Mouse (Mus musculus) urinary bladder, postnatal 36 days (tissue): Measurements from ENCODE around the gene Tnfsf14.

Experiments used
- DNase-seq, 2 experiments: peaks; one replicate each; pipeline ENCODE4 v3.0.0; 2022; ENCODE audit warnings: low spot score in 2 of 2, mixed read lengths in 1 of 2

Gene Tnfsf14

DNA sequence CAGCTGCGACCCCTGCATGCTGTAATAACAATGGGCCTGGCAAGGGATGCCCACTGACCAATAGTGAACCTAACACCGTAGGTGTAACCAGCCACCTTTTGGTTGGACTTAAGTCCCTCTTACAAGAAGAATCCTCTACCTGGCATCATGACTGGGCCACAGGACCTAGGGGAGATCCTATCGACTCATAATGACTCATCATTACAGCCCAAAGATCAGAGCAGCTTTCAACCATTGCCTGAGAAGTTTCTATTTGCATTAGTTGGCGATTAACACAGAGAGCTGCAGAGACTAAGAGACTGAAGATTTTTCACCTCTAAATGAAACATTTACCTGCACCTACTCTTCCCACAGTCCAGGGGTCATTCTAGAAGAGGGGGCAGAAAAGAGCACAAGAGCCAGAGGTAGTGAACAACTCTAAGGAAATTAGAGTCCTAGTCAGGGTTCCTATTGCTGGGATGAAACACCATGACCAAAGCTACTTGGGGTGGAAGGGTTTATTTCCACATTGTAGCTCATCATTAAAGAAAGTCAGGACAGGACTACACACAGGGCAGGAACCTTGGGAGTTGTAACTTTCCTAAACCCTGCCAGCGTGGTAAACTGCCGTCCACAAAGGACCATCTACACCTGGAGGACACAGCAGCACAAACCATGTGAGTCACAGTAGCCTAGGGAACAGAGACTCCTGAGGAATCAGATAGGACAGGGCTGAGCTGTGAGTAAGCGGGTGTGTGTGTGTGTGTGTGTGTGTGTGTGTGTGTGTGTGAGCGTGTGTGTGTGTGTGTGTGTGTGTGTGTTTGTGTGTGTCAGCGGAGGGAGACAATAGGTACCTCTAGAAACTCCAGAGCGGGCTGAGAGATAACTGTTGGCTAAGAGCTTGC, 8.1 kb upstream of the Tnfsf14 start:
- DNase-seq, result no peak

GRCm38 (mm10) chr17:57198252-57198651, 4.3 kb upstream of the Tnfsf14 start:
- no peak for DNase-seq

DNA sequence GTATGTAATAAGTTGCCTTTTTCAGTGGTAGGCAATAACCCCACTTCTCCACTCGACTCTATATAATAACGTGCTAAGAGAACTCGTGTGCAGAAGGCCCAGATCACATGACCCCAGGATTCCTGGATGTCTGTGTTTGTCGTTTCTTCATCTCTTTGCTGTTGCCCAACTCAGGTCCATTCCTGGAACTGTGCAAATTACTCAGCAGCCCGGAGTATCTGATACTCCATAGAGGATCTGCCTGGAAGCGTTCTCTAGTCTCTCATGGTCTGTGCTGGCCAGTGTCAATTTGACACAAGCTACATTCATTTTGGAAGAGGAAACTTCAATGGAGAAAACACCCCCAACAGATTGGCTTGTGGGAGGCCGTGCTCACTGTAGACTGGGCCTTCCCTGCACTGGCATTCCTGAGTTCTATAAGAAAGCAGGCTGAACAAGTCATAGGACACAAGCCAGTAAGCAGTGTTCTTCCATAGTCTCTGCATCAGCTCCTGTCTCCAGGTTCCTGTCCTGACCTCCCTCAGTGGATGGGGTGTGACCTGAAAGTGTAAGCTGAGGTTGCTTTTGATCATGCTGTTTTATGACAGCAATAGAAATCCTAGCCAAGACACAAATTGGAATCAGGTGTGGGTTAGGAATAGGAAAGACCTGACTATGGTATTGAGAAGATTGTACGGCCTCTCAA, 1.5 kb upstream of the Tnfsf14 start:
- DNase-seq, result no peak

DNA sequence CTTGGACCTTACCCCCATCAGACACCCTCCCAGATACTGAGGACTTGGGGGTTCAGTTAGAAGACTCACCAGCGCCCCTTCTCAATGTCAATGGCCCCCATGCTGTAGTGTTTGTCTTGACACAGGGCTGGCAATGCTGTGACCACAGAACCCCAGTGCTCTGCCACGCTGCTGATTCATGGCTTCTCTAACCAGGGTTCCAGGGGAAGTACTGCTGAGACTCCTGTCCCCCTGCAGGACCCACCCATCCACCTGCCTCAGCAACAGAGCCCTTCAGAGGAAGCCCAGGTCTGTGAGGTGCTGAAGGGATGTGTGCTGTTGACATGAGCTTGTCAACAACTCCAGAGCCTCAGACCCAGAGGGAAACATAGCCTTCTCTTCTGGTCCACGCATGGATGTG, 794 bp upstream of the Tnfsf14 start:
- no peak for DNase-seq

DNA sequence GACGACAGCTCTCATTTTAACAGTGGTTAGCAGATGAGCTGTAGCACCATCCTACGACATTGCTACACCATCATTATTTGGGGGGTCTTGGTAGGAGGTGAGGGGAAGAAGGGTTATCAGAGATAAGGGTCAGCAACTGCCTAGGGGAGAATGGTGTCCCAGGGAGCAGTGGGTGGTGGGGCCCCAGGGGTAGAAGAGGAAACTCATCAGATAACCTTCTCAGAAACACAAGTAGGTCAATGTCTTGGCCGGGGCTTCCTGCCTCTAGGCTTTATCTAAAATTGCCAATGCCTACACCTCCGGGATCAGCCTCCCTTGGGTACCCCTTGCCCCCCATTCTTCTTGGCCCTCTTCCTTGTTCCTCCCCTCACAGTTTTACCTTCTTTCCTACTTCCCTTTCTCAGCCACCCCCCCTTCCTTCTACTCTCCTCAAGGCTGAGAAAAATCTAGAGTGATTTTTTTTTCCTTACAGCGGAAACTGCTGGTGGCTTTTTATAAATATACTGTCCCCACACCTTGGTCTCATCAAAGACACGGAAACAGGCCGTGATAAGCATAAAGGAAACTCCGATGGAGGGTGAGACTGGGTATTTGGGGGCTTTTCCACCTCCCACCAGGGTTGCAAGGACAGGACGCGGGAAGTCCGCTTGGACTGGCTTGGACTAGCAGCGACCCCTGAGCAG, 5.3 kb downstream of the Tnfsf14 start:
- no peak for DNase-seq

- no peak for DNase-seq
Observed at GRCm38 (mm10) chr17:57185641-57186040, 8.3 kb downstream of the Tnfsf14 start.

DNA sequence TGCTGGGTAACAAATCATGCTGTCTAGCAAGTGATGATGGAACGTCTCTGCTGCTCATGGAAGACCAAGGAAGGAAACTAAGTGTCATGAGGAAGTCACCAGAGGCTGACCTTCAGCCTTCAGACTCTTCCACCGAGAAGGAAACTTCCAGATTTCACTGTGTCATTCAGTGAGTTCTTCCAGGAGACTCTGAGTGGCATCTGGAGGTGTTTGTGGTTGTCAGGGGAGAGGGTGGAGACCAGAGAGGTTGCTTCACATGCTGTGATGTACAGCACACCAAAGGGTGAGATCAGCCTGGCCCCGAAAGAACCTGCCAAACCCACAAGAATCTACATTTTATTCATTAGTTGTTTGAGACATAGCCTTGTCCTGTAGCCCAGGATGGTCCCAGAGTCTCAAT, 11.1 kb downstream of the Tnfsf14 start:
- DNase-seq, result no peak

DNA sequence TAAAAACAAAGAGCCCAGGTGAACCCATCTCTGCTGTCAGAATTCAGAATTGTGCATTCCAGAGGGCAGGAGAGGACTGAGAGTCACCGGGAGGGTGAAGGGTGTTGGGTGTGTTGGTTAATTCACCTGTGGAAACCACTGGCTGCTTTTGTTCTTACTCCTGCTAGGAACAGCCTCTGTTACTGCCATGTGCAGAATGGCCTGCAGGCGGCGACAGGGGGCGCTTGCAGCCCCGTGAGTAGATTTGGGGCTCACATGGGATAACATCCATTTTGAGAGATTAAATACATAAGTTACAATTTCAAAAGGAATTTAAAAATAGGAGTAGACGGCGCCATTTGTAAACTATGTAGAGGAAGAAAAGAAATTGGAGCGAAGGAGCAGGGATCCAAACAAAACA, 13.6 kb downstream of the Tnfsf14 start:
- DNase-seq, result no peak

GRCm38 (mm10) chr17:57173351-57173750, 20.6 kb downstream of the Tnfsf14 start:
- no peak for DNase-seq

GRCm38 (mm10) chr17:57172378-57172777, 21.6 kb downstream of the Tnfsf14 start:
- DNase-seq, result no peak

DNA sequence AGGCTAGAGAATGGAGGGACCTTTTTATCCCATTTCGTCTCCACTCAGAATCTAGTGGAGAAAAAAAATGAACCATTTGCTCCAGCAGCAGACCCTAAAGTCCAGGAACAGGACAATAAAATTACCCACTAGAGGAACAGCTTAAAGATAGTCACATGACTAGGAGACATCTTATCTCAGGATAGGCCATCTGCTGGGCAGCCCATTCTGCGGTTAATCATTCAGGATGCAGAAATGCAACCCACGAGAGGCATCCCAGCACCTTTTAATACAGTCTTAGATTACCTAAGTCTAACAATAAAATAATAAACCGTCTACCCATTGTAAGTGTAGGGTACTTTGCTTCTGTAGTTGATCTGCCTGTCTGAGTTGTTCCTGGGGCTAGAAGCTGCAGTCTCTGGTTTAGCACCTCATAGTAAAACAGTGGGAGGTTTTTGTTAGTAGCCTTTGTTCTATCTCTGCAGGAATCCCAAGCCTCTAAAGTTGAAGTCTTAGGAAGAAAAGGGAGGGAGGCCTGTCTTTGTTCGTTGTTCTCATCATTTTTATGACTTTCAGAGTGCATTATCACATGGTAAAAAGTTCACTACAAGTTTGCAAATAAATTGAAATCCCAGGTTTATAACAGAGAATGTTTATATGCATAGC, 23.2 kb downstream of the Tnfsf14 start:
- no peak for DNase-seq

DNA sequence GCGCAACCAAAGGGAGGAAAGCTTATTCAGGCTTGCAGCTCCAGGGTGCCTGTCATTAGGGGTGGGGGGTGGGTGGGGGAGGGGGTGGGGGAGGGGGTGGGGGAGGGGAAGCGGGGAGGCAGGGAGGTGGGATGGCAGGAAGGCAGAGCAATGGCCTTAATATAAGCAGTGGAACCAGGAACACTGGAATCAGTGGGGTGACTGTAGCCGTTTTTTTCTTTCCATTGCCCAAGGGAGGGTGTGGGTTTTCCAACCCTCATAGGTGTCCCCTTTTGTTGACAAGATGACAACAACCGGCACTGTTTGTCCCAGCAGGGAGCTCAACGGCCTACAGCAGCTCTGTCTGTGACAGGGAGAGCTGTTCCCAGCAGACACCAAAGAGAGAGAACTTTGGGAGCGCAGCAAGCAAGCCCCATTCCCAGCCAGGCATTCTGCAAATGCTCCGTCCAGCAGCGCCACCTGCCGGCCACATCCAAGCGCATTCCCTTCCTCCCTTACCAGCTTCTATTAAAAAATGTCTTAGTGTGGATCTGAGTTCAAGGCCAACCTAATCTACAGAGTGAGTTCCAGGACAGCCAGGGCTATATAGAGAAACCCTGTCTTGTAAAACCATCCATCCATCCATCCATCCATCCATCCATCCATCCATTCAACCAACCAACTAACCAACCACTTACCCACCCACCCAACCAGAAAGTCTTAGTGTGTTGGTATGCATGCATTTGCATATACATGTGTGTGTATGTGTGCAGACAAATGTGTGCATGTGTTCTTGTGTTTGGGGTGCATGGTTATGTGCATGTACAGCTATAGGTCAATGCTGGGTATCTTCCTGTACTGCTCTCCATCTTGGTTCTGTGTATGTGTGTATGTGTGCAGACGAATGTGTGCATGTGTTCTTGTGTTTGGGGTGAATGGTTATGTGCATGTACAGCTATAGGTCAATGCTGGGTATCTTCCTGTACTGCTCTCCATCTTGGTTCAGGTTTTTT, 26.9 kb downstream of the Tnfsf14 start:
- DNase-seq, result peak; percentile 81 to 87

- DNase-seq, result no peak
Observed at GRCm38 (mm10) chr17:57153787-57154186, 40.2 kb downstream of the Tnfsf14 start.

GRCm38 (mm10) chr17:57153006-57153405, 41.0 kb downstream of the Tnfsf14 start:
- no peak for DNase-seq

GRCm38 (mm10) chr17:57148994-57149803, 44.8 kb downstream of the Tnfsf14 start, which contains the start of gene Cd70:
Gene Cd70 (minus strand): TSS chr17:57149777.
- DNase-seq, result no peak

DNA sequence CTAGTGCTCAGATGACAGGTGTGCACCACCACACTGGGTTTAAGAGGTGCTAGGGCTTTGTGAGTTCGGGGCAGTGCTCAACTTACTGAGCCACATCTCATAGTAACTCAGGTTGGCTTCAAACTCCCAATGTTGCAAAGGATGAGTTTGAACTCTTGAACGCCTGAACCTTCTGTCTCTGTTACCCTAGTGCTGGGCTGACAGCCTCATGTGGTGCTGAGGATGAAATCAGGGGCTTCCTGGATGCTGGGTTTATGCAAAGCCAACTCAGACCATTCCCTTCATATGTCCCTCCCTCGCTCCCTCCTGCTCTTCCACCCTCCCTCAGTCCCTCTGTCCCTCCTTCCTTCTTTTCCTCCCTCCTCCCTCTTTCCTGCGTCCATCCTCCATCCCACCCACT, 45.6 kb downstream of the Tnfsf14 start:
- no peak for DNase-seq

DNA sequence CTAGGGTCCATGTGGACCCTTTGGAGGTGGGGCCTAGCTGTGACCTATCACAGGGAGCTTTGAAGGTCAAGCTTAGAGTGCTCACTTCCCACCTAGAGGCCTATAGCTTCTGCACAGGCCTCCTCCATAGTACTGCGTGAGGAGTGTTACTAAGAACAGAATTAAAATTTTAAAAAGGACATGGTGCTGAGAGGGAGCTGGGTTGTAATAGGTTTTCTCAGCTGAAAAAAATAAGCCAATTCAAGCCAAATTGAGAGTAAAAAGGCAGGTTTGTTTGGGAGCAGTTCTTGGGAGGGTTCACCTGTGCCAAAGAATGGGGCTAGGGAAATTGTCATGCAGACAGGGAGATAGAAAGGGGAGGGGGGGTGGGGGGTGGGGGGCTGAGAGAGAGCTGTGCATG, 48.9 kb downstream of the Tnfsf14 start:
- no peak for DNase-seq

- DNase-seq, result no peak
Observed at GRCm38 (mm10) chr17:57143704-57144103, 50.3 kb downstream of the Tnfsf14 start.

- DNase-seq, result no peak
Observed at GRCm38 (mm10) chr17:57139708-57140107, 54.3 kb downstream of the Tnfsf14 start.
